Mouse (Mus musculus) kidney, postnatal 4 days (tissue): ENCODE measurements around the gene Olfr137.

Source experiments
- DNase-seq, 2 experiments: peaks; one replicate each; pipeline ENCODE4 v3.0.0; 2021; ENCODE audit warnings: mixed read lengths in 2 of 2

Gene Olfr137

DNA sequence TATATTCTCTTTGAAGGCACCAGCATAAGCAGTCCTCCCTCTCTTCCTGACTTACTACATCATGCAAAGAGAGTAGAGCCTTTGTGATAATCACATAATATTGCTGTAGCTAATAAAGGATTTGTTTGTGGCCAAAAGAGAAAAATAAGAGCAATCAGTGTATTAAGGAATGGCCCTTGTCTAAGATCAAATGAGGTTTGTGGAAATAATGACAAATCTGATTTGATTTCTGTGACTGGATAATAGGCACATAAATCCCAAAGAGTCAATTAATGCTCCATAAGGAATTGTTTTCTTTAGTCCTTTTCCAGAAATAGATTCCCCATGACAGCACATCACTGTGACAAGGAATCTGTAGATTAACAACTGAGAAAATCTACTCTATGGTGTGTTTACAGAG lies at the start of gene Olfr137:
Gene Olfr137 (minus strand): TSS at position 101 of the 400 bp plus-strand sequence.
- no peak for DNase-seq

DNA sequence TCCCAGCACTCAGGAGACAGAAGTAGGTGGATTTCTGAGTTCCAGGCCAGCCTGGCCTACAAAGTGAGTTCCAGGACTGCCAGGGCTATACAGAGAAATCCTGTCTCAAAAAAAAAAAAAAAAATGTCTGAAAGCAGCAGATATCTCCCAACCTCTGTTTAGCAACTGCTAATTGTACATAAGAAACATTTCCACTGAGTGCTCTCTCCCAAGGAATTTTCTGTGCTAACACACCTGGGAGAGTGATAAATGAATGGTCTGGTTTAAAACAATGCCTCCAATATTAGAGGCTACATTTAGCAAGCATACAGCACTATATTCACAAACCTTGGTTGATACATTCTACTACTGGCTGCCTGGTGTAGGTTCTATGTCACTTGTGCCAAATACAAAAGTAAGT lies 22.2 kb upstream of the Olfr137 start, which contains the start of gene Olfr136:
Gene Olfr136 (plus strand): TSS at position 301 of the 400 bp plus-strand sequence.
- DNase-seq = no peak

DNA sequence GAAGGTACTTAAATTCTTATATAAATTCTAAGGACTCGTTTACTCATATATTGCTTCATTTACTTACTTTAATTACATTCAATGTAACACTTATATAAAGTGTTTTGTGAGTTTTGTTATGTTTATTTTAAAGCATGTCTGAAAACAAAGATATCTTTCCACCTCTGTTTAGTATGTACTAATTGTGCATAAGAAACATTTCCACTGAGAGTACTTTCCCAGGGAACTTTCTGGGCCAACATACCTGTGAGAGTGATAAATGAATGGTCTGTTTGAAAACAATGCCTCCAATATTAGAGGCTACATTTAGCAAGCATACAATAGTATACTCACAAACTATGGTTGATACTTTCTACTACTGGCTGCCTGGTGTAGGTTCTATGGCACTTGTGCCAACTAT lies 46.6 kb downstream of the Olfr137 start, which contains the start of gene Olfr138:
Gene Olfr138 (plus strand): TSS at position 301 of the 400 bp plus-strand sequence.
- no peak for DNase-seq
